Mouse (Mus musculus) gastrocnemius, postnatal 14 days (tissue): Measurements from ENCODE around the gene BC048562. TPM values are rescaled to one million over a fixed set of nuclear protein-coding genes. Genes with fewer than 3 reads are reported as not detected.
A peak's percentile ranks its signal among the peaks of the same experiment; 100 is the strongest.

Source experiments
- DNase-seq: peaks from one replicate; pipeline ENCODE4 v3.0.0; 2021; ENCODE audit warnings: mixed read lengths
- intact Hi-C: fragments of 180-260 bp; cut with DNase I; formaldehyde crosslinking; loops from one replicate; pipeline ENCODE4 v1.15.1; 2025; ENCODE audit warnings: low total_unique reads
- long read RNA-seq, 2 experiments: library from polyadenylated mRNA; stranded (forward); transcript quantifications; one replicate each; pipeline ENCODE4 v2.0.0; 2021
- total RNA-seq, 2 experiments: library from RNA; stranded (reverse); gene quantifications; 2 replicates each; pipeline ENCODE4 v1.2.3; 2021

Gene BC048562
- not detected for total RNA-seq
- long read RNA-seq, experiment 1, result 0 reads
- long read RNA-seq, experiment 2, result 0 reads

- DNase-seq, result no peak
- intact Hi-C loops, result no loop called here
Observed at GRCm38 (mm10) chr9:108436182-108436581, at the start of gene BC048562. Gene BC048562 (plus strand): TSS chr9:108436482.

- peak; percentile 20 for DNase-seq
- intact Hi-C loops, result loop anchor here (10.0 kb wide), 1 partner anchor 148 kb away; no protein-coding TSS in a partner anchor
Observed at GRCm38 (mm10) chr9:108386816-108387215, 49.5 kb upstream of the BC048562 start.

- DNase-seq, result no peak
- intact Hi-C loops, result loop anchor here (10.0 kb wide), 1 partner anchor 146 kb away; no protein-coding TSS in a partner anchor
Observed at GRCm38 (mm10) chr9:108388601-108389000, 47.7 kb upstream of the BC048562 start.

GRCm38 (mm10) chr9:108389220-108389619 is 47.1 kb upstream of the BC048562 start:
- no peak for DNase-seq
- intact Hi-C loops, result loop anchor here (10.0 kb wide), 1 partner anchor 146 kb away; no protein-coding TSS in a partner anchor

- no peak for DNase-seq
- intact Hi-C loops, result no loop called here
Observed at GRCm38 (mm10) chr9:108392676-108393075, 43.6 kb upstream of the BC048562 start, which contains the start of gene 1700102P08Rik. Gene 1700102P08Rik (plus strand): TSS chr9:108392805.

GRCm38 (mm10) chr9:108394191-108394590 is 42.1 kb upstream of the BC048562 start:
- intact Hi-C loops, result no loop called here
- DNase-seq, result no peak

- intact Hi-C loops, result no loop called here
- DNase-seq, result no peak
Observed at GRCm38 (mm10) chr9:108395427-108395826, 40.9 kb upstream of the BC048562 start.

GRCm38 (mm10) chr9:108398324-108398723 is 38.0 kb upstream of the BC048562 start:
- intact Hi-C loops, result no loop called here
- DNase-seq, result no peak

- peak; percentile 67 for DNase-seq
- intact Hi-C loops, result no loop called here
Observed at GRCm38 (mm10) chr9:108401186-108401960, 34.9 kb upstream of the BC048562 start.

- intact Hi-C loops, result no loop called here
Observed at GRCm38 (mm10) chr9:108403081-108403480, 33.2 kb upstream of the BC048562 start.

GRCm38 (mm10) chr9:108404451-108404850 is 31.8 kb upstream of the BC048562 start:
- DNase-seq, result no peak
- intact Hi-C loops, result no loop called here

More at GRCm38 (mm10) chr9:108403081-108403480, 33.2 kb upstream of the BC048562 start:
- DNase-seq, result no peak

- DNase-seq, result no peak
- intact Hi-C loops, result no loop called here
Observed at GRCm38 (mm10) chr9:108409535-108409934, 26.7 kb upstream of the BC048562 start.

GRCm38 (mm10) chr9:108411381-108411942 is 24.8 kb upstream of the BC048562 start:
- no peak for DNase-seq
- intact Hi-C loops, result no loop called here

- peak; percentile 24 for DNase-seq
- intact Hi-C loops, result no loop called here
Observed at GRCm38 (mm10) chr9:108412221-108412620, 24.1 kb upstream of the BC048562 start.

- intact Hi-C loops, result no loop called here
- no peak for DNase-seq
Observed at GRCm38 (mm10) chr9:108428384-108428783, 7.9 kb upstream of the BC048562 start, which contains the start of gene Ccdc36. Gene Ccdc36 (minus strand): TSS chr9:108428484.

GRCm38 (mm10) chr9:108431431-108432067 is 4.7 kb upstream of the BC048562 start:
- no peak for DNase-seq
- intact Hi-C loops, result no loop called here

GRCm38 (mm10) chr9:108439176-108439575 is 2.9 kb downstream of the BC048562 start:
- intact Hi-C loops, result no loop called here

GRCm38 (mm10) chr9:108440485-108440884 is 4.2 kb downstream of the BC048562 start:
- DNase-seq, result no peak
- intact Hi-C loops, result no loop called here

More at GRCm38 (mm10) chr9:108439176-108439575, 2.9 kb downstream of the BC048562 start:
- no peak for DNase-seq

GRCm38 (mm10) chr9:108441236-108441919 is 5.1 kb downstream of the BC048562 start:
- intact Hi-C loops, result no loop called here
- no peak for DNase-seq

- intact Hi-C loops, result no loop called here
- DNase-seq, result no peak
Observed at GRCm38 (mm10) chr9:108445125-108445524, 8.8 kb downstream of the BC048562 start.
